Mouse (Mus musculus) central nervous system, embryonic 11.5 days (tissue): ENCODE measurements around the gene Fblim1. TPM values are rescaled to one million over a fixed set of nuclear protein-coding genes. Genes with fewer than 3 reads are reported as not detected.

Source experiments
- polyA plus RNA-seq: library from polyadenylated mRNA; depleted of rRNA; stranded (reverse); fragments of >200 nt; gene quantifications from 2 replicates; pipeline ENCODE4 v1.2.3, GENCODE M21; 2012; rRNA removed

Fblim1 gene
- 38.0 and 60.0 TPM in 2 replicates for polyA plus RNA-seq

GRCm38 (mm10) chr4:141605861-141606260 is at the start of gene Fblim1:
Fblim1 (minus strand) TSS chr4:141606096.

GRCm38 (mm10) chr4:141623666-141624065 is 17.8 kb upstream of the Fblim1 start, which contains the start of gene Slc25a34:
Slc25a34 (minus strand) TSS chr4:141623821.

GRCm38 (mm10) chr4:141618565-141619243 is 12.8 kb upstream of the Fblim1 start, which contains the start of gene Tmem82:
Tmem82 (minus strand) TSS chr4:141618633.

GRCm38 (mm10) chr4:141538408-141539212 is 67.3 kb downstream of the Fblim1 start, which contains the start of gene Spen:
Spen (minus strand) TSS chr4:141538597.

Other genes starting within 250 kb of the Fblim1 start
- gene Fam131c, start 237.9 kb downstream of the Fblim1 start, polyA plus RNA-seq, result 1.1 and 1.8 TPM in 2 replicates
- 0.01 and 0.26 TPM in 2 replicates for gene Clcnka, start 207.4 kb downstream of the Fblim1 start, polyA plus RNA-seq
- gene Clcnkb, start 190.1 kb downstream of the Fblim1 start, polyA plus RNA-seq, result 0.02 and 0.32 TPM in 2 replicates
- 2.5 and 5.3 TPM in 2 replicates for gene Hspb7, start 185.3 kb downstream of the Fblim1 start, polyA plus RNA-seq
- 0.09 TPM in 1 of 2 replicates, not detected in the other for gene Srarp, start 170.0 kb downstream of the Fblim1 start, polyA plus RNA-seq
- 48.1 and 56.3 TPM in 2 replicates for gene Zbtb17, start 161.4 kb downstream of the Fblim1 start, polyA plus RNA-seq
- gene Spen, start 67.5 kb downstream of the Fblim1 start, polyA plus RNA-seq, result 16.7 and 19.1 TPM in 2 replicates
- 0.57 and 0.65 TPM in 2 replicates for gene Tmem82, start 12.5 kb upstream of the Fblim1 start, polyA plus RNA-seq
- gene Slc25a34, start 17.7 kb upstream of the Fblim1 start, polyA plus RNA-seq, result 0.10 and 0.21 TPM in 2 replicates
- gene Plekhm2, start 58.8 kb upstream of the Fblim1 start, polyA plus RNA-seq, result 20.1 and 29.7 TPM in 2 replicates
- gene Rsc1a1, start 79.5 kb upstream of the Fblim1 start, polyA plus RNA-seq, result 9.8 TPM in 1 of 2 replicates, not detected in the other
- gene Ddi2, start 117.3 kb upstream of the Fblim1 start, polyA plus RNA-seq, result 22.3 and 22.6 TPM in 2 replicates
- gene Agmat, start 140.6 kb upstream of the Fblim1 start, polyA plus RNA-seq, result 0.40 and 0.66 TPM in 2 replicates
- 8.1 and 11.2 TPM in 2 replicates for gene Dnajc16, start 184.8 kb upstream of the Fblim1 start, polyA plus RNA-seq
- gene Casp9, start 187.5 kb upstream of the Fblim1 start, polyA plus RNA-seq, result 19.3 and 21.0 TPM in 2 replicates
- gene Cela2a, start 220.1 kb upstream of the Fblim1 start, polyA plus RNA-seq, result 0.16 TPM in 1 of 2 replicates, not detected in the other
- gene Ctrc, start 240.3 kb upstream of the Fblim1 start, polyA plus RNA-seq, result not detected in 2 replicates